Mouse (Mus musculus): ENCODE results near the gene Mmaa. TPM values are rescaled to one million over a fixed set of nuclear protein-coding genes. Genes with fewer than 3 reads are reported as not detected.

Mmaa gene
- total RNA-seq, 2 experiments from 2014 or later = 4.3 to 10.7 TPM

DNA sequence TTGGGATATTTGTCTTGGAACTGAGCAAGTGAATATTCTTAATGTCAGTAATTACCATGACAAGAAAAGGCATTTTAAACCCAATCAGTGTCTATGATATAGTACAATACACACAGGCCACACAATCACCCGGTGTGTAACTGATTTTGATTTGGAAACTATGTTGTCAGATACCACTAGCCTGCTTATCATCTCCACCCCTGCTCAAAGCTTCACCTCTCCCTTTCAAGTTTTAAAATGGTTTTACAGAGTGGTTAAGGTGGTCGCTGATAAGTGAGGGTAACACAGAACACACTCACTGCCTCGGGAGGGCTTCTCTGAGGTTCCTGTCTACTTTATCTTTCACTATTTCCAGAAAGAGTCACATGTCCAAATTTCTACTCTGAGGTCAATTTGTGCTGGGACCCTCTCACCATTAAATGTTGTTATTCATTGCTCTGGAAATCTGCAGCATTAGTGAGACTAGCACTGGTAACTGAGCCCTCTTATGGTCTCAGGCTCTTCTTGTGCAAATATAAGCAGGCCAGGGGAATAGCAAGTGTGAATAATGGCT is 1.9 kb downstream of the Mmaa start:
- peak; percentile 13; the same call in 1 of the 2 replicates for ATAC-seq (replicated peaks; ENCODE audit: low FRiP score, low TSS enrichment, poor library complexity, severe bottlenecking)

DNA sequence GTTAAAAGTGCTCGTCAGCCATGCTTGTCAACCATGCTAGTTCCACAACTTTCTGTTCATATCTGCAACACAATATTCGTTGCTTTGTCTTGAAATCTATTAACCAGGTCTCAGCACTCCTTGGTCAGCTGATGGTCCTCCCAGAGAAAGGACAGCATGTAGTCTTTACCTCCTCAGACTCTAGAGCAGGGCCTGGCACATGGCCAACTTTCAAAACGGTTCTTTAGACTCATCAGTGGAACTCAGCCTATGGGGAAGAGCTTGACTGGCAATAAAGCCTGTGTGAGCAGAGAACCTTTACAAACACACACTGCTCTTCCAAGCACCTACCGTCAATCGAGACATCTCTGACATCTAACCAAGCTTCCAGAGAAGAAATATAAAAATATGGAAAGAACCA is 5.1 kb downstream of the Mmaa start:
- ATAC-seq (replicated peaks; ENCODE audit: low FRiP score, low TSS enrichment, poor library complexity, severe bottlenecking) = no peak

DNA sequence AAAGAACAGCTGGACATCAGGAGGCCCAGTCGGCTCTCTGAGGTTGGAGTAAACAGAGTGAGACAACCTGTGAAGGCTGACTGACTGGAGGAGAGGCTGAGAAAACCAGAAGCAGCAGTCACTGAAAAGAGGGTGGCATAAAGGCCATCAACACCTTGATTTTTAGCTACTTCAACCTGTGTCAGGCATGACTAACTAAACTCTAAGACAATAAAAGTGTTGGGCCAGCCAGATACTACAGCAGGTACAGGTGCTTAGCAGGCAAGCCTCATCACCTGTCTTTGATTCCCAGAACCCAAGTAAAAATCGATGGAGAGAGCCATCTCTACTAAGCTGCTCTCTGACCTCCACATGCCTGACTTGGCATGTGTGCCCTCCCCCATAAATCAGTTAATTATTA is 6.1 kb downstream of the Mmaa start:
- no peak for ATAC-seq (replicated peaks; ENCODE audit: low FRiP score, low TSS enrichment, poor library complexity, severe bottlenecking)

DNA sequence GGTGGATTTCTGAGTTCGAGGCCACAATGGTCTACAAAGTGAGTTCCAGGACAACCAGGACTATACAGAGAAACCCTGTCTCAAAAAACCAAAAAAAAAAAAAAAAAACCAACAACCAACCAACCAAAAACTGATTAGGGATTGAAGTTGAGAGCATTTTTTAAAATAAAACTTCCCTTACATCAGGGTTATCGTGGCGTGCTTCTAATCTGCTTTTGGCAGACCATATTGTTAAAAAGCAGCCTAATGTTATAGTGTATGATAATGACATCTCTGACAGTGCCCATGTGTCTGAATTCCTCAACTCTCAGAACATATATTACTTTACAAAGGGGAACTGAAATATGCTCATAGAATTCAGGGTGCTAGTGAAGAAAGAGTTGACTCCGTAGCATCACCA is 6.5 kb downstream of the Mmaa start:
- peak; percentile 66; the same call in 1 of the 2 replicates for ATAC-seq (replicated peaks; ENCODE audit: low FRiP score, low TSS enrichment, poor library complexity, severe bottlenecking)

DNA sequence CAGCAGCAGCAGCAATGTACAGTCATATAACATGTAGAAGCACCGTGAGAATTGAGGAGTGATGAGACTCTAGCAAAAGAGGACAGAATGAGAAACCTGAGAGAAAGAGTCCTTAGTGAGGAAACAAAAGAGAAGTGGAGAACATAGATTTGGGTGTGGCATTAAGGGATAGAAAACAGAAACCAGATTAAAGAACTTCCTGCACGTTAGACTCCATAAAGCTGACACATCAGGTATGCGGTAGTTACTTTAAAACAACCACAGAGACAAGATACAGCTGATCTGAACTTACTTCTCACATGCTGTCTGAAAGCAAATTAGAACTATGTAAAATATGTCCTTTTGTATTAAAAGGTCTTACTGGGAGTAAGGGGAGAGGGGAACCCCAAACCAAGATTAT is 8.3 kb downstream of the Mmaa start:
- ATAC-seq (replicated peaks; ENCODE audit: low FRiP score, low TSS enrichment, poor library complexity, severe bottlenecking) = no peak

- ATAC-seq (replicated peaks; ENCODE audit: low FRiP score, low TSS enrichment, poor library complexity, severe bottlenecking) = no peak
These were observed 10.1 kb downstream of the Mmaa start for GRCm38 (mm10) chr8:79284626-79285025.

DNA sequence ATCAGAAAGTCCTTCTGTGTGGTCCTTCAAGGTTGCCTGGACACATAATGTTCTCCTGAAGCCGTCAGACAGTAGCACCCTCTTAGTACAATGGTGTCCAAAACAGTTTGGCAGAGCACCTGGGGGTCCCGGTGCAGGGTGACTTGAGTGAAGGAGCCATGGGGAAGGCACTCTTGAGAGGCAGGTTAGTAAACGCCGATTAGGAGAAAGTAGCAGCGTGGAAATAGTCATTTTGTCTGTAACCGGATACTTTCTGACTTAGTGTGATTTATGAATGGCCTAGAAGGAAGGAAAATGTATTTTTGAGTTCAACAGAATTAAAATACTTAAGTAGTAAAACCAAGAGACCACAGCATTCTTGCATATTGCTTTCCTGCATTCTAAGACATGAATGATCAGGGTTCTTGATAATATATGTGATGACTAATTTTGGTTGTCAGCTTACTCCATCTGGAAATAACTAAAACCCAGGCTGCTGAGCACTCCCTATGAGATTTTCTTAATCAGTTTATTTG is 13.3 kb downstream of the Mmaa start:
- ATAC-seq (replicated peaks; ENCODE audit: low FRiP score, low TSS enrichment, poor library complexity, severe bottlenecking) = no peak

DNA sequence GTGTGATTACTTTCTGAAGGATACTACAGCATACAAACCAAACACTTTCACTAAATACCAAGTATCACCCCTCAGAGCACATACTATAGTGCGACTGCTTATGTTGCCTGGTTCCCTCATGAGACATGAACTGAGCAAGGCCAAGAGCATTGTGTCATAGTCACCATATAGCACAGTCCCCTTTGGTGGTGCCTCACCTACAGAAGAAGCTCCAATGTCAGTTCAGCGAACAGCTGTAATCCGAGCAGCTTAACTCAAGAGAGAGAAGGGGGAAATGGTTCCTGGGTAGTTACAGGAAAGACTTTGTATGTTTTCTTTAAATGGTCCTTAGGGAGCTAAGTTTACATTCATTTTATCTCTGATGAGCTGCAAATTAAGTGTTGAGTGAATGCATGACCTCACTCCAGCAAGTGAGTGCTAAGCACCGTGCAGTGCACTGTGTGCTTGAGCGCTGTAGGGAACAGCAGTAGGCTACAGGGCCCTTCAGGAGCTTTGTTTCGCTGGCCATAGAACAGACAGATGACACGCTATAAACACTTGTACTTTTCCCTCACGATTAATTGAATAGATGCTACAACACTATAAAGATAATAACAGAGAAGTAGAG is 17.4 kb downstream of the Mmaa start:
- no peak for ATAC-seq (replicated peaks; ENCODE audit: low FRiP score, low TSS enrichment, poor library complexity, severe bottlenecking)

GRCm38 (mm10) chr8:79274940-79275339 is 19.8 kb downstream of the Mmaa start:
- ATAC-seq (replicated peaks; ENCODE audit: low FRiP score, low TSS enrichment, poor library complexity, severe bottlenecking) = no peak

GRCm38 (mm10) chr8:79273776-79274175 is 21.0 kb downstream of the Mmaa start:
- no peak for ATAC-seq (replicated peaks; ENCODE audit: low FRiP score, low TSS enrichment, poor library complexity, severe bottlenecking)

- peak; percentile 37; the same call in 1 of the 2 replicates for ATAC-seq (replicated peaks; ENCODE audit: low FRiP score, low TSS enrichment, poor library complexity, severe bottlenecking)
These were observed 22.1 kb downstream of the Mmaa start for GRCm38 (mm10) chr8:79272676-79273075.

DNA sequence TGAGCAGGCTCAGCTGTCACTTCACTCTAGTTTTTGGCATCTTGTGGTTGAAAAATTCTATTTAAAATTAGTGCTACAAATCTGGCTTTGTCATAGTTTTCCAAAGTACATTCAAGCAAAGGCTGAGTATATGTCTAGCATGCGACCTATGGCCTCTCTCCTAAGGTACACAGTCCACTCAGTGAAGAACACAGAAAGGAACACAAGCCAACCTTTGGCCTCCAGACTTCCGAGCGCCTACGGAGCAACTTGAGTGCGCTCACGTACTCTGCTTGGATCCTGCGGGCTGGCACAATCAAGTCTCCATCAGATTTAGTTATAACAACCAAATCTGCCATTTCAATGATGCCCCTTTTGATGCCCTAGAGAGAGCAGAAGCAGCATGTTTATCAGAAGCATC is 25.8 kb downstream of the Mmaa start:
- no peak for ATAC-seq (replicated peaks; ENCODE audit: low FRiP score, low TSS enrichment, poor library complexity, severe bottlenecking)

- no peak for ATAC-seq (replicated peaks; ENCODE audit: low FRiP score, low TSS enrichment, poor library complexity, severe bottlenecking)
These were observed 32.8 kb downstream of the Mmaa start for GRCm38 (mm10) chr8:79261920-79262319.

DNA sequence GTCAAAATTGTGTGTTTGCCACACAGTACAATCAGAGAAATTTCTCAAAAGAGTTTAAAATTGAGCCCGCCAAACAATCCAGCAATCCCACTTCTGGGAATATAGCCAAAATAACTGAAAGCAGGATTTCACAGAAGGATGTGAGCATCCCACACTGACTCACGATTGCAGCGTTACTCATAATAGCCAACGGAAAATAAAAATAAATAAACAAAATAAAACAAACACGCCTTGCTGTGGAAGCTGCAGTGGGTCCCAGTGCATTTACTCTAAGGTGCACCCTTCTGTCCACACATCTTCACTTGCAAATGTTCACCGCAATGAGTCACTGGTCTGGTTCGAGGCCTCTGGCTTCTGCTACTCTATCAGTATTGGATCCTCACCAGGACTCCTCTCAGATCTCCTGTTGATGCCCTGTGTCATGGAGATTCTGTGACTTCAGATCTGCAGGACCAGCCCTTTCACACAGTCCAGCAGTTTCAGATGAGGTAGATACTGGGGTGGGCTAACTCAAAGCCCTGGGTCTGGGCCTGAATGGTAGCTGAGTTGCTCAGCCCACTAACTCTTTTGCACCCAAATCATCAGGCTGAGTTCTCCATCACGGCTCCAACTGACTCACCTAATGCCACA is 38.5 kb downstream of the Mmaa start:
- no peak for ATAC-seq (replicated peaks; ENCODE audit: low FRiP score, low TSS enrichment, poor library complexity, severe bottlenecking)

- ATAC-seq (replicated peaks; ENCODE audit: low FRiP score, low TSS enrichment, poor library complexity, severe bottlenecking) = no peak
These were observed 41.0 kb downstream of the Mmaa start for GRCm38 (mm10) chr8:79253742-79254141.

DNA sequence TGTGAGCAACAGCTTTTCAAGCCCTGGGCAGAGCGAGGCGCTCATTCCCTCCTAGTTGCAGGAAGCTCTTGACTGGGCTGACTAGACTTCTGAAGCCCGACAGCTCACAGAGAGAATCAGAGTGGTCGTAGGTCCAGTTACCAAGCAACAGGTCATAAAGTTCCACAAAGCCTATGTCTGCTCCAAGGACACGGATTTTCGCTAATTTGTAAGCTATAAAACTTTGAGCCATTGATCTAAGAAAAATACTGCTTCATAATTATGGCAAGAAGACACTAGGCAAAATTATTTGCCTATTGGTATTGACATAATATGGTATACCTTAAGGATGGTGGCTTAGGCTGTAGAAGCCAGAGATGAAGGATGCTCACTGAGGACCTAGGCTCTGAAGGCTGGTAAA is 46.3 kb downstream of the Mmaa start, which contains the start of gene 1700011L22Rik:
1700011L22Rik (minus strand) TSS at position 101 of the 400 bp plus-strand sequence.
- ATAC-seq (replicated peaks; ENCODE audit: low FRiP score, low TSS enrichment, poor library complexity, severe bottlenecking) = no peak

DNA sequence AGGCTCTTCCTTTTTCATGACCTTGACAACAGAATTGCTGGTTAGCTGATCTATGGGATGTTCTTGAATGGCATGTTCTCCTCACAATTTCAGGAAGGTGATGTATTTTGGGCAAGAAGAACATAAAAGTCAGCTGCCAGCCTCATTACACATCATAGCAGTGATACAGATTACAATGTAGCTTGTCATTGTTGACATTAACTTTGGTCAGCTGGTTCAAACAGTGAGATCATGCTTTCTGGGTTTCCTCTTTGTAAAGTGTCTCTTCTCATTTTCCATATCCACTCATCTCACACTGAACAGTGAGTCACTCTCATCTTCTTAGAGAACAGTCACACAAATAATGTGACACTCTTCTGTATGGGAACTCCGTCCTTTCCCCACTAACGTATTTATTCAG is 51.3 kb downstream of the Mmaa start:
- ATAC-seq (replicated peaks; ENCODE audit: low FRiP score, low TSS enrichment, poor library complexity, severe bottlenecking) = no peak

- no peak for ATAC-seq (replicated peaks; ENCODE audit: low FRiP score, low TSS enrichment, poor library complexity, severe bottlenecking)
These were observed 54.7 kb downstream of the Mmaa start for GRCm38 (mm10) chr8:79239996-79240395.

GRCm38 (mm10) chr8:79239320-79239719 is 55.4 kb downstream of the Mmaa start:
- ATAC-seq (replicated peaks; ENCODE audit: low FRiP score, low TSS enrichment, poor library complexity, severe bottlenecking) = no peak

DNA sequence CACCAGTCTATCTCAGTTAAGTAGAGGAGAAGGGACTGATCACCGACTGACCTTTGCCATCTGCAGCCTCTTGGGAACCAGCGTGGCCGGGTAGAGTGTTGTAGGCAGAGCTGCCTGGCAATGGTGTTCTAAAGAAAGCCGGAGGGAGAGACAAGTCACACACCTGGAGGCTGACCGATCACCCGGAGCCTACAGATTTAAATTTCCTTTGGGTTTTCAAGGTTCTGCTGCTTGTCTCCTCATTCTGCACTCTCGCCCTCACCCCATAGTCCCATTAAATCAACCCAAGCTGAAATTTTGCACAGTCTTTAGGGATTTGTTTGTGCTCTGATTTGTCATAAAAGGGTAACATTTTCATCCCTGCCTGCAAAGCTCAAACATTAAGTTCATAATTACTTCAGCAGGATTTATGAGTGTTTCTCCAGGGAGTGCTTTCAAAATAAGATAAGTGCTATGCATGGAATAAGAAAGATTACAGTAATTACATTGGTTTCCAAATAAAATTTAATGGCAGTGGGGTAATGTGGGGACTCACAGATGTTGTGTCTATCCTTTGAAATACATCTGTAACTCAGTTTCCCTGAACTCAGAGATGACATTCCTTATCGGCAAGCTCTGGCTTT is 65.4 kb downstream of the Mmaa start:
- no peak for ATAC-seq (replicated peaks; ENCODE audit: low FRiP score, low TSS enrichment, poor library complexity, severe bottlenecking)
